Mouse (Mus musculus) limb, embryonic 11.5 days (tissue): ENCODE results near the gene Eif4g1. TPM values are rescaled to one million over a fixed set of nuclear protein-coding genes. Genes with fewer than 3 reads are reported as not detected.

Experiments
- ATAC-seq: fragments of 200-750 bp; cut with Nextera tagmentation; 2 replicates; pipeline ENCODE4 v1.8.0; 2017; ENCODE audit warnings: low read depth; ENCODE audit not compliant: insufficient number of reproducible peaks, low FRiP score, low TSS enrichment
- DNase-seq: peaks from one replicate; pipeline ENCODE4 v3.0.0-alpha.2; 2015; ENCODE audit warnings: low spot score
- H3K27ac ChIP-seq: fragments of 300-500 bp; sonication (generic); replicated peaks from 2 replicates; pipeline ENCODE4 v1.5.1; 2014; ENCODE audit warnings: low read depth, mild to moderate bottlenecking, low read length
- H3K27me3 ChIP-seq: fragments of 300-500 bp; sonication (generic); 2 replicates; pipeline ENCODE4 v1.6.1; 2014; ENCODE audit warnings: mild to moderate bottlenecking, low read length, mixed read lengths; ENCODE audit not compliant: control insufficient read depth, insufficient read depth
- H3K36me3 ChIP-seq: fragments of 300-500 bp; sonication (generic); 2 replicates; pipeline ENCODE4 v1.6.1; 2014; ENCODE audit warnings: mild to moderate bottlenecking, low read length, moderate library complexity, mixed read lengths; ENCODE audit not compliant: control insufficient read depth, insufficient read depth
- H3K4me1 ChIP-seq: fragments of 300-500 bp; sonication (generic); 2 replicates; pipeline ENCODE4 v1.6.1; 2014; ENCODE audit warnings: low read length, mixed read lengths; ENCODE audit not compliant: control insufficient read depth, insufficient read depth
- H3K4me2 ChIP-seq: fragments of 300-500 bp; sonication (generic); 2 replicates; pipeline ENCODE4 v1.6.1; 2014; ENCODE audit warnings: low read depth, mild to moderate bottlenecking, moderate library complexity; ENCODE audit not compliant: severe bottlenecking
- H3K4me3 ChIP-seq: fragments of 300-500 bp; sonication (generic); 2 replicates; pipeline ENCODE4 v1.5.1; 2014; ENCODE audit warnings: low read depth, low read length
- H3K9ac ChIP-seq: fragments of 300-500 bp; sonication (generic); 2 replicates; pipeline ENCODE4 v1.6.1; 2014; ENCODE audit warnings: mild to moderate bottlenecking, low read length
- H3K9me3 ChIP-seq: fragments of 300-500 bp; sonication (generic); 2 replicates; pipeline ENCODE4 v1.6.1; 2016; ENCODE audit warnings: low read length; ENCODE audit not compliant: control insufficient read depth
- WGBS: fragments of 180-500 bp; shearing (Covaris S2); extraction: QIAGEN DNeasy Blood & Tissue Kit; methylation state at CpG from one replicate; pipeline ENCODE4 v1.1.7; 2014; 5-methylcytosine and 5-hydroxymethylcytosine counted together
- polyA plus RNA-seq: library from polyadenylated mRNA; unstranded; fragments of >200 nt; fragmentation: Nextera tagmentation; extraction: Ambion mirVana; gene quantifications from 2 replicates; pipeline ENCODE4 v1.2.1, GENCODE M21; 2014

The Eif4g1 gene
- polyA plus RNA-seq, 1 experiment from 2014 or later, result 170 TPM

- ATAC-seq (peak; percentile 31), DNase-seq (no peak)
Measured at GRCm38 (mm10) chr16:20732251-20732924, 64.3 kb downstream of the Eif4g1 start.

GRCm38 (mm10) chr16:20732925-20733730 is 65.0 kb downstream of the Eif4g1 start, which contains the start of gene Chrd:
Gene Chrd, plus strand, starts transcription at chr16:20733127.
- WGBS, result 0% methylated on average over 51 of the region's 70 CpGs

More at GRCm38 (mm10) chr16:20732251-20732924, 64.3 kb downstream of the Eif4g1 start:
- Histone ChIP-seq H3K9ac (peak overlapping the region; percentile 81), H3K4me3 (peak overlapping the region; percentile 68), H3K9me3 (no peaks in the 10 kb centered on the region), H3K27me3 (peaks cover 24% of the 10 kb centered on the region), H3K27ac (0 out of 2 replicates have a peak overlapping the region, but pooled peaks have one; percentile 8), H3K4me1 (peaks cover 10% of the 10 kb centered on the region; the same call in 1 of the 2 replicates), H3K36me3 (no peaks in the 10 kb centered on the region), H3K4me2 (peak overlapping the region; percentile 99)
- WGBS, result under 1% methylated on average over 24 of the region's 30 CpGs

GRCm38 (mm10) chr16:20733731-20734730 is 65.9 kb downstream of the Eif4g1 start, which contains the start of gene Thpo:
Gene Thpo, minus strand, starts transcription at chr16:20734511.
- WGBS, result 1% methylated on average over 45 of the region's 45 CpGs
- no peaks in the 10 kb centered on the region for H3K9me3 ChIP-seq
- peaks cover 10% of the 10 kb centered on the region; the same call in 1 of the 2 replicates for H3K4me1 ChIP-seq
- ATAC-seq (no peak), DNase-seq (peak; percentile 47)
- no peak within 1 kb of the TSS for H3K27ac ChIP-seq
- peak within 1 kb of the TSS; percentile 68 for H3K4me3 ChIP-seq
- H3K9ac ChIP-seq, result peak within 1 kb of the TSS; percentile 81; the same call in 1 of the 2 replicates
- H3K36me3 ChIP-seq, result no peaks in the 10 kb centered on the region
- H3K4me2 ChIP-seq, result peak within 1 kb of the TSS; percentile 99
- peaks cover 24% of the 10 kb centered on the region for H3K27me3 ChIP-seq

More at GRCm38 (mm10) chr16:20732925-20733730, 65.0 kb downstream of the Eif4g1 start, which contains the start of gene Chrd:
- peak within 1 kb of the TSS; percentile 99 for H3K4me2 ChIP-seq
- no peaks in the 10 kb centered on the region for H3K9me3 ChIP-seq
- H3K27ac ChIP-seq, result 0 out of 2 replicates have a peak within 1 kb of the TSS, but pooled peaks have one; percentile 8
- peak within 1 kb of the TSS; percentile 68 for H3K4me3 ChIP-seq
- peaks cover 10% of the 10 kb centered on the region; the same call in 1 of the 2 replicates for H3K4me1 ChIP-seq
- peak; percentile 77 for ATAC-seq
- no peaks in the 10 kb centered on the region for H3K36me3 ChIP-seq
- peak; percentile 78 for DNase-seq
- peak within 1 kb of the TSS; percentile 81 for H3K9ac ChIP-seq
- H3K27me3 ChIP-seq, result peaks cover 24% of the 10 kb centered on the region

GRCm38 (mm10) chr16:20735651-20736050 is 67.5 kb downstream of the Eif4g1 start:
- Histone ChIP-seq H3K27ac (no peak overlapping the region), H3K9me3 (no peaks in the 10 kb centered on the region), H3K9ac (no peak overlapping the region), H3K4me2 (no peak overlapping the region), H3K27me3 (peaks cover 24% of the 10 kb centered on the region), H3K4me3 (no peak overlapping the region), H3K36me3 (no peaks in the 10 kb centered on the region), H3K4me1 (peaks cover 10% of the 10 kb centered on the region; the same call in 1 of the 2 replicates)
- ATAC-seq, result no peak
- DNase-seq, result no peak
- WGBS, result 78% methylated on average over 5 of the region's 5 CpGs

- H3K9ac ChIP-seq, result no peak overlapping the region
- 87% methylated on average over 7 of the region's 7 CpGs for WGBS
- no peaks in the 10 kb centered on the region for H3K36me3 ChIP-seq
- no peak for ATAC-seq
- H3K4me1 ChIP-seq, result peaks cover 10% of the 10 kb centered on the region; the same call in 1 of the 2 replicates
- no peak overlapping the region for H3K4me2 ChIP-seq
- peaks cover 24% of the 10 kb centered on the region for H3K27me3 ChIP-seq
- no peak for DNase-seq
- H3K4me3 ChIP-seq, result no peak overlapping the region
- no peaks in the 10 kb centered on the region for H3K9me3 ChIP-seq
- H3K27ac ChIP-seq, result no peak overlapping the region
Measured at GRCm38 (mm10) chr16:20736168-20736567, 68.1 kb downstream of the Eif4g1 start.

GRCm38 (mm10) chr16:20736823-20737222 is 68.7 kb downstream of the Eif4g1 start:
- Histone ChIP-seq H3K27me3 (peaks cover 24% of the 10 kb centered on the region), H3K4me3 (no peak overlapping the region), H3K4me2 (no peak overlapping the region), H3K9ac (no peak overlapping the region), H3K36me3 (no peaks in the 10 kb centered on the region), H3K9me3 (no peaks in the 10 kb centered on the region), H3K27ac (no peak overlapping the region), H3K4me1 (peaks cover 10% of the 10 kb centered on the region; the same call in 1 of the 2 replicates)
- no peak for ATAC-seq
- no peak for DNase-seq
- 89% methylated on average over 5 of the region's 5 CpGs for WGBS

GRCm38 (mm10) chr16:20739845-20740244 is 71.7 kb downstream of the Eif4g1 start:
- DNase-seq (no peak), ATAC-seq (no peak)
- Histone ChIP-seq H3K27me3 (peaks cover 9% of the 10 kb centered on the region), H3K36me3 (no peaks in the 10 kb centered on the region), H3K27ac (no peak overlapping the region), H3K9ac (no peak overlapping the region), H3K4me3 (no peak overlapping the region), H3K9me3 (no peaks in the 10 kb centered on the region), H3K4me2 (no peak overlapping the region), H3K4me1 (no peaks in the 10 kb centered on the region)
- 91% methylated on average over 9 of the region's 9 CpGs for WGBS
